ENCODE assay signal across 17 mouse cellular contexts in genomic region chr10:92389176-92389732, GRCm38 (mm10).
DNase-seq lines count a peak whose midpoint lies in the region; ATAC-seq and TF ChIP-seq lines count a peak whose summit lies in the region.
"Had no signal": no experiment of that assay in that cellular context is flagged by ENCODE, and none has a peak within 500 bp of the region (broad histone marks: within the 10 kb centered on the region; RNA-seq: fewer than 3 reads in every experiment).

No protein-coding gene starts in this region.

- H3K4me2 ChIP-seq in hindbrain, embryonic 12.5 days (replicated peaks), result 0 out of 2 replicates have a peak overlapping the region, but pooled peaks have one; percentile 8
- no peak overlapping the region for H3K4me2 ChIP-seq in hindbrain, embryonic 16.5 days (ENCODE audit: low read length)
- no peak overlapping the region for H3K4me2 ChIP-seq in forebrain, postnatal 0 days (ENCODE audit: low read depth)
- H3K4me2 ChIP-seq: heart, embryonic 12.5 days; liver, embryonic 11.5 days had no signal

- peak; percentile 16 for DNase-seq in retina, postnatal 1 day
- DNase-seq in retina, embryonic 14.5 days (ENCODE audit: low spot score), result no peak
- DNase-seq in forebrain, postnatal 0 days, result peak; percentile 14
- no peak for DNase-seq in thymus, postnatal 0 days (ENCODE audit: low spot score)
- DNase-seq in spleen, postnatal 4 days (ENCODE audit: low spot score in 2 of 2), result no peak
- DNase-seq: adrenal gland, postnatal 25 days; cerebellum, adult 9-10 months; lung, adult 2 months; right cerebral cortex, adult 18-20 months; thymus, adult 18-20 months had no signal

- H3K9ac ChIP-seq in hindbrain, embryonic 12.5 days, result no peak overlapping the region
- no peak overlapping the region for H3K9ac ChIP-seq in hindbrain, embryonic 16.5 days (ENCODE audit: low read depth, low read length)
- no peak overlapping the region for H3K9ac ChIP-seq in forebrain, postnatal 0 days
- H3K9ac ChIP-seq: heart, embryonic 12.5 days had no signal

- WGBS in hindbrain, embryonic 12.5 days, result 51% methylated on average over 7 of the region's 7 CpGs
- 29% methylated on average over 7 of the region's 7 CpGs for whole genome bisulfite sequencing in hindbrain, embryonic 16.5 days
- WGBS in forebrain, postnatal 0 days, result 12% methylated on average over 7 of the region's 7 CpGs

- no peaks in the 10 kb centered on the region for H3K36me3 ChIP-seq in hindbrain, embryonic 12.5 days
- no peaks in the 10 kb centered on the region for H3K36me3 ChIP-seq in hindbrain, embryonic 16.5 days (ENCODE audit: control insufficient read depth, insufficient read depth, low read length)
- H3K36me3 ChIP-seq in forebrain, postnatal 0 days (ENCODE audit: insufficient read depth), result no peaks in the 10 kb centered on the region
- H3K36me3 ChIP-seq: heart, embryonic 12.5 days had no signal

- no peaks in the 10 kb centered on the region for H3K27me3 ChIP-seq in hindbrain, embryonic 12.5 days
- no peaks in the 10 kb centered on the region for H3K27me3 ChIP-seq in hindbrain, embryonic 16.5 days (replicated peaks; ENCODE audit: control insufficient read depth, insufficient read depth, low read length)
- no peaks in the 10 kb centered on the region for H3K27me3 ChIP-seq in forebrain, postnatal 0 days (ENCODE audit: insufficient read depth, low read length)
- H3K27me3 ChIP-seq: heart, embryonic 12.5 days had no signal

- ATAC-seq in hindbrain, embryonic 12.5 days (ENCODE audit: low FRiP score), result 0 out of 2 replicates have a peak, but pooled peaks have one; percentile 43
- ATAC-seq in hindbrain, embryonic 16.5 days, result no peak
- ATAC-seq in forebrain, postnatal 0 days, result no peak
- no peak for ATAC-seq in megakaryocyte, adult 5-6 weeks (ENCODE audit: poor library complexity, severe bottlenecking)

- H3K9me3 ChIP-seq in hindbrain, embryonic 12.5 days (replicated peaks), result no peaks in the 10 kb centered on the region
- no peaks in the 10 kb centered on the region for H3K9me3 ChIP-seq in hindbrain, embryonic 16.5 days (ENCODE audit: control insufficient read depth, low read length)
- no peaks in the 10 kb centered on the region for H3K9me3 ChIP-seq in forebrain, postnatal 0 days (ENCODE audit: low read length)
- H3K9me3 ChIP-seq: heart, embryonic 12.5 days had no signal

- peaks cover 7% of the 10 kb centered on the region; the same call in 1 of the 2 replicates for H3K4me1 ChIP-seq in hindbrain, embryonic 12.5 days
- H3K4me1 ChIP-seq in hindbrain, embryonic 16.5 days (ENCODE audit: control insufficient read depth, insufficient read depth, low read depth, low read length), result peaks cover 5% of the 10 kb centered on the region
- no peaks in the 10 kb centered on the region for H3K4me1 ChIP-seq in forebrain, postnatal 0 days (ENCODE audit: insufficient read depth)
- H3K4me1 ChIP-seq: heart, embryonic 12.5 days had no signal

- 0 out of 2 replicates have a peak overlapping the region, but pooled peaks have one; percentile 12 for H3K27ac ChIP-seq in hindbrain, embryonic 12.5 days
- H3K27ac ChIP-seq in hindbrain, embryonic 16.5 days (ENCODE audit: low read depth, low read length), result no peak overlapping the region
- no peak overlapping the region for H3K27ac ChIP-seq in forebrain, postnatal 0 days (ENCODE audit: low read depth, low read length)
- H3K27ac ChIP-seq: macrophage had no signal

- no peak overlapping the region for H3K4me3 ChIP-seq in hindbrain, embryonic 12.5 days
- H3K4me3 ChIP-seq in hindbrain, embryonic 16.5 days (ENCODE audit: low read length), result no peak overlapping the region
- no peak overlapping the region for H3K4me3 ChIP-seq in forebrain, postnatal 0 days (ENCODE audit: low read depth, low read length)
- H3K4me3 ChIP-seq: erythroblast, embryonic 14.5 days; heart, embryonic 12.5 days had no signal

- no peak for TF ChIP-seq CTCF in forebrain, postnatal 0 days (IDR thresholded peaks at IDR 0.05; ENCODE audit: low read depth)

Comparison
In these comparisons a context has a peak if more than half of its experiments do, and no peak if none do; other contexts are left out.
1. DNase-seq: peak in retina, postnatal 1 day (single experiment) and forebrain, postnatal 0 days (single experiment); none in retina, embryonic 14.5 days (single experiment), thymus, postnatal 0 days (single experiment) and spleen, postnatal 4 days (0 of 2).